Mouse (Mus musculus) embryonic facial prominence, embryonic 15.5 days (tissue): ENCODE data around the gene Gpat3. TPM values are rescaled to one million over a fixed set of nuclear protein-coding genes. Genes with fewer than 3 reads are reported as not detected.

ENCODE experiments used
- ATAC-seq: fragments of 200-750 bp; cut with Nextera tagmentation; 2 replicates; pipeline ENCODE4 v1.8.0; 2017; ENCODE audit warnings: low read depth, moderate TSS enrichment; ENCODE audit not compliant: insufficient number of reproducible peaks, low FRiP score, low TSS enrichment
- H3K27ac ChIP-seq: fragments of 300-500 bp; sonication (generic); replicated peaks from 2 replicates; pipeline ENCODE4 v1.5.1; 2015; ENCODE audit warnings: mild to moderate bottlenecking, inconsistent platforms
- H3K27me3 ChIP-seq: fragments of 300-500 bp; sonication (generic); 2 replicates; pipeline ENCODE4 v1.6.1; 2015; ENCODE audit warnings: inconsistent platforms
- H3K36me3 ChIP-seq: fragments of 300-500 bp; sonication (generic); 2 replicates; pipeline ENCODE4 v1.6.1; 2015; ENCODE audit warnings: mild to moderate bottlenecking, inconsistent platforms
- H3K4me1 ChIP-seq: fragments of 300-500 bp; sonication (generic); 2 replicates; pipeline ENCODE4 v1.6.1; 2015; ENCODE audit warnings: inconsistent platforms
- H3K4me2 ChIP-seq: fragments of 300-500 bp; sonication (generic); replicated peaks from 2 replicates; pipeline ENCODE4 v1.6.1; 2015; ENCODE audit warnings: mild to moderate bottlenecking, inconsistent platforms
- H3K4me3 ChIP-seq: fragments of 300-500 bp; sonication (generic); replicated peaks from 2 replicates; pipeline ENCODE4 v1.5.1; 2015; ENCODE audit warnings: mild to moderate bottlenecking, inconsistent platforms
- H3K9ac ChIP-seq: fragments of 300-500 bp; sonication (generic); 2 replicates; pipeline ENCODE4 v1.6.1; 2015; ENCODE audit warnings: inconsistent platforms
- H3K9me3 ChIP-seq: fragments of 300-500 bp; sonication (generic); replicated peaks from 2 replicates; pipeline ENCODE4 v1.6.1; 2016; ENCODE audit warnings: inconsistent platforms
- WGBS: fragments of 180-500 bp; shearing (Covaris S2); methylation state at CpG from one replicate; pipeline ENCODE4 v1.1.7; 2015; 5-methylcytosine and 5-hydroxymethylcytosine counted together
- polyA plus RNA-seq: library from polyadenylated mRNA; unstranded; fragments of >200 nt; fragmentation: Nextera tagmentation; extraction: Ambion mirVana; gene quantifications from 2 replicates; pipeline ENCODE4 v1.2.1, GENCODE M21; 2015

Gpat3 gene
- polyA plus RNA-seq, 1 experiment from 2014 or later, result 2.2 TPM

DNA sequence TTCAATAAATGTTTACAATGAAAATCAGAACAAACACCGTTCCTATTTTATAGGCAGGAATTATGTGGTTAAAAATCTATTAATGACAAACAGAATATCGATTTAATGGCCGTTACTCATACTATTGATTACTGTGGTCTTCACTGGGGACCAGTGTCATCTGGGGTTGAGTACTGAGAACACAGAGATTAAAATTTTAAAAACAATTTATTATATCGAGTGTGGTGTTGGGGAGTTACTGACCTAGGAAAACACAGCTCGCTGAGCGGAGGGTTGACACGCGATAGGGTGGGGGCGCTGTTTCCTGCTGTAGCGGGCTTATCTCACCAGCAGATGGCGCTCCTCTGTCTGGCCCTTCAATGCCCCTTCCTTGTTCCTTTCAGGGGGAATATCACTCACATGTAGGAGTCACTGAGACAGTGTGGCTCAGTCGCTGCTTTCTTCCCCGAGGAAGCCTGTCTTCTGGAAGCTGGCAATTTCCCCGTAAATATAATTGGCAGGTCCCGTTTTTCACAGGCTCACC, 71.8 kb downstream of the Gpat3 start:
- no peak overlapping the region for H3K27ac ChIP-seq
- H3K4me1 ChIP-seq, result no peaks in the 10 kb centered on the region
- WGBS, result 19% methylated on average over 15 of the region's 15 CpGs
- H3K36me3 ChIP-seq, result no peaks in the 10 kb centered on the region
- H3K4me2 ChIP-seq, result no peak overlapping the region
- H3K27me3 ChIP-seq, result no peaks in the 10 kb centered on the region; the same call in 1 of the 2 replicates
- no peak overlapping the region for H3K9ac ChIP-seq
- no peaks in the 10 kb centered on the region for H3K9me3 ChIP-seq
- H3K4me3 ChIP-seq, result no peak overlapping the region
- no peak for ATAC-seq

DNA sequence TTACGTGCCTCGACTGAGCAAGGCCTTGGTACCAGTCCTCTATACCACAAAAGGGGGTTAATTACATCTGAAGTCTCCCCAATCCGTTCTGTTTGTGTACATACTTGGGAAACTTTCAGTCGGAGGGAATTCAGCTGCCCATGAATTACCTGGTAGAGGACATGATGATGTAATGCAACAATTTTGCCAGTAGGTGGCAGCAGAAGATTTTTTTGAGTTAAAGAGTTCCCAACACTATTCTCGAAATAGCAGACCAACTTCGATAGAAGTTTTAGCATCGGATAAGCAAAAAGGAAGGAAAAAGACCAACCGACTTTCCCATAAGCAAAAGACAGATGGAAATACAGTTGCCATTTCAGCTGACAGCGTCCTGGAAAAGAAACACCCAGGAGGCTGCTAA, 73.6 kb downstream of the Gpat3 start:
- no peak overlapping the region for H3K9ac ChIP-seq
- H3K4me1 ChIP-seq, result no peaks in the 10 kb centered on the region
- 16% methylated on average over 9 of the region's 9 CpGs for WGBS
- no peak overlapping the region for H3K27ac ChIP-seq
- no peak overlapping the region for H3K4me3 ChIP-seq
- ATAC-seq, result no peak
- H3K4me2 ChIP-seq, result no peak overlapping the region
- H3K36me3 ChIP-seq, result no peaks in the 10 kb centered on the region
- no peaks in the 10 kb centered on the region for H3K9me3 ChIP-seq
- no peaks in the 10 kb centered on the region; the same call in 1 of the 2 replicates for H3K27me3 ChIP-seq

DNA sequence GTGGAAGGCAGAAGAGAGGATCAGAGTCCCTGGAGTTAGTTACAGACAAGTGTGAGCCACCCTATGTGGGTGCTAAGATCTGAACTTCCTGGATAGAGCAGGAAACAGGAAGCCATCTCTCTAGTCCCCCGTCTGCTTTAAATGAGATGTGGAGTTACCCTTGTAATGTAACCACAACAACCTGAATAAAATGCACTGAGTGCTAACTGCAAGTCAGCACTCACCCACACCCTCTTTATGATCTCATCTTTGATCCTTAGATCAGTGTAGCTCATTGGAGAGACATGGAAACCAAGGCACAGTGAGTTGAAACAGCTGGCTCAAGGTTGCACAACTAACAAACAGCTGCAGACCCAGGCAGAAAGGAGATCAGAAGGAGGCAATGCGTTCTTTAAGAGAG, 84.2 kb downstream of the Gpat3 start:
- H3K27me3 ChIP-seq, result no peaks in the 10 kb centered on the region
- no peak overlapping the region for H3K4me3 ChIP-seq
- no peaks in the 10 kb centered on the region for H3K4me1 ChIP-seq
- no peak overlapping the region for H3K27ac ChIP-seq
- H3K4me2 ChIP-seq, result no peak overlapping the region
- H3K36me3 ChIP-seq, result no peaks in the 10 kb centered on the region
- 66% methylated on average over 2 of the region's 2 CpGs for WGBS
- ATAC-seq, result no peak
- no peaks in the 10 kb centered on the region for H3K9me3 ChIP-seq
- no peak overlapping the region for H3K9ac ChIP-seq

DNA sequence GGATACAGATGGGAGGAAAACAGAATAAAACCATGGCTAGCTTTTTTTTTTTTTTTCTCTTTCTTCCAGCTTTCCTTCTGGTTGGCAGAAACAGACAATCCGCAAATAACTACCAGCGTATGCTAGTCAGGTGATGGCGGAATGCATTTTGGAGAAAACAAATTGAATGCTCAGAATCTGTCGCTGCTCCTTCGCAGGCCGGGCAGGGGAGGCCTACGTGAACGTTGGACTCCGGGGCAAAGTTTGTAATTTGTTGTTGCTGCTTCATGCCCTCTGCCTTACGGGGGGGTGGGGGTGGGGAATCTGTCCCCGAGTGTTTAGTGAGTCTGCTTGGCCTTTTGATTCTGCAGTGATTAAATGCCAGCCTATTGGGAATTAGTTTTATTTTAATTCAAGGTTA, 98.2 kb downstream of the Gpat3 start:
- no peak overlapping the region for H3K4me3 ChIP-seq
- WGBS, result 65% methylated on average over 11 of the region's 11 CpGs
- H3K9me3 ChIP-seq, result no peaks in the 10 kb centered on the region
- no peak overlapping the region for H3K27ac ChIP-seq
- no peak overlapping the region for H3K4me2 ChIP-seq
- no peak for ATAC-seq
- no peak overlapping the region for H3K9ac ChIP-seq
- no peaks in the 10 kb centered on the region for H3K36me3 ChIP-seq
- H3K4me1 ChIP-seq, result no peaks in the 10 kb centered on the region
- no peaks in the 10 kb centered on the region for H3K27me3 ChIP-seq

DNA sequence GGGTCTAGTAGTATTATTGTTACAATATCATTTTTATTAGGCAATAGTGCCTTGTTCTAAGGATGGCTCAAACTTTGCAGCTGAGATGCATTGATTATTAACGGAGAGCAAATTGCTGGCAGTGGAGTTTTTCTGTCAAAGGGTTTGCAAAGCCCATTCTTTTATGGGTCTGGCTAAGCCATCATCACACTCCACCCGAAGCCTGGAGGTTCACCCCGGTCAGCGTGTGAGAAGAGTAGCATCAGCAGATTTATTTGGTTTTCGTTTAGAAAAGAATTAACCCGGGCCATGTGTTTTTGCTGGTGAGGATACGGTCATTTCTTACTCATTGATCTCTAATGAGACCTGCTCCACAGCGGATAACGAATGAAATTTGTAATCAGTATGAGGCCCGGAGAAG, 99.8 kb downstream of the Gpat3 start:
- Histone ChIP-seq H3K9ac (no peak overlapping the region), H3K27ac (no peak overlapping the region), H3K36me3 (no peaks in the 10 kb centered on the region), H3K4me2 (no peak overlapping the region), H3K4me3 (no peak overlapping the region), H3K27me3 (no peaks in the 10 kb centered on the region), H3K4me1 (no peaks in the 10 kb centered on the region), H3K9me3 (no peaks in the 10 kb centered on the region)
- ATAC-seq, result no peak
- WGBS, result 79% methylated on average over 10 of the region's 10 CpGs

Other genes starting within 250 kb of the Gpat3 start
- 53.6 and 54.5 TPM in 2 replicates for gene Coq2, start 170.6 kb upstream of the Gpat3 start, polyA plus RNA-seq
- 4.7 and 5.9 TPM in 2 replicates for gene Hpse, start 126.0 kb upstream of the Gpat3 start, polyA plus RNA-seq
- 14.0 and 16.6 TPM in 2 replicates for gene Helq, start 47.1 kb upstream of the Gpat3 start, polyA plus RNA-seq
- 139 and 144 TPM in 2 replicates for gene Mrps18c, start 47.1 kb upstream of the Gpat3 start, polyA plus RNA-seq
- gene Abraxas1, start 24.7 kb upstream of the Gpat3 start, polyA plus RNA-seq, result 25.1 and 31.8 TPM in 2 replicates